Mouse (Mus musculus) activated CD4-positive, CD25-positive, alpha-beta regulatory T cell, adult 9 weeks (primary cell): ENCODE data around the gene Micu2. TPM values are rescaled to one million over a fixed set of nuclear protein-coding genes. Genes with fewer than 3 reads are reported as not detected.

Experiments
- polyA plus RNA-seq: library from polyadenylated mRNA; unstranded; fragments of 100-300 nt; shearing (Covaris generic); gene quantifications from one replicate; pipeline ENCODE4 v1.2.1, GENCODE M21; 2017

The Micu2 gene
- 11.5 TPM for polyA plus RNA-seq

GRCm38 (mm10) chr14:57998526-57999401, at the start of gene Micu2:
TSS of gene Micu2 (minus strand) at chr14:57999262.

GRCm38 (mm10) chr14:57890011-57890842, 108.8 kb downstream of the Micu2 start, which contains the start of gene Zdhhc20:
TSS of gene Zdhhc20 (minus strand) at chr14:57890276.

Other genes starting within 250 kb of the Micu2 start
- 13.6 TPM for gene Lats2, start 240.9 kb downstream of the Micu2 start, polyA plus RNA-seq
- gene Sap18, start 201.1 kb downstream of the Micu2 start, polyA plus RNA-seq: 225 TPM
- 3.1 TPM for gene Ska3, start 173.1 kb downstream of the Micu2 start, polyA plus RNA-seq
- gene Mrpl57, start 173.0 kb downstream of the Micu2 start, polyA plus RNA-seq: 130 TPM
- 199 TPM for gene Zdhhc20, start 109.0 kb downstream of the Micu2 start, polyA plus RNA-seq
- gene Fgf9, start 71.3 kb upstream of the Micu2 start, polyA plus RNA-seq: not detected